Mouse (Mus musculus) c-Kit-negative CD71-positive TER-119-positive erythroid progenitor cells, embryonic 14.5 days (primary cell): ENCODE data around the gene Thoc6.
A peak's percentile ranks its signal among the peaks of the same experiment; 100 is the strongest.

ENCODE experiments used
- DNase-seq: peaks from one replicate; pipeline ENCODE4 v3.0.0-alpha.2; 2013; ENCODE audit warnings: low read depth, low spot score

The Thoc6 gene

DNA sequence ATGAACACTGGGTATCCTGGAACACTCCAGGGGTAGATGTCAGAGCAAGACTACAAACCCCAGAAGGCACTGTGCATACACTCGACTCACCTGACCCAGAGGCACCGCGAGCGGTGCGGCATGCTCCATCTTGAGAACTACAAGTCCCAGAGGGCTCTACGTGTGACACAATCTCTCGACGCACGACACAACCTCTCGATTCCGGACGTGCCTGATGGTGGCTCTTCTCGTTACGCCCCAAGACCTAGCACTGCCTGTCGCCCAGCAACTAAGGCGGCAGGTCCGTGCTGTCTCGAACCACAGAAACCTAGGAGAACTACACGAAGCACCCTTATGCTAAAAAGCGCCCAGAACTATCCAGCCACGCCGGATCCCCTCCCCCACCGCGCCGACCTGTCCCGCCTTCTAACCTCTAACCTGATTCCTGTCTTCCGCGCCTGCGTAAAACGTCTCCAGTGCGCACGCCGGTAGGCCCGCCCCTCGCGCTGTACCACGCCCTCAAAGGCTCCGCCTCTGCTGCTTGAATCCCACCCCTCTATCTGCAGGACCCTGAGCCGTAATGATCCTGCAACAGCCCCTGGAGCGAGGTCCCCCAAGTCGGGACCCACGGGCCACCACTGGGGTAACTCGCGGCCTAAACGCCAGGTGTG lies at the start of gene Thoc6, which contains the start of gene Hcfc1r1:
Thoc6 (minus strand) TSS at position 459 of the 650 bp plus-strand sequence.
Hcfc1r1 (plus strand) TSS at position 173 of the 650 bp plus-strand sequence.
- DNase-seq = peak; percentile 75

DNA sequence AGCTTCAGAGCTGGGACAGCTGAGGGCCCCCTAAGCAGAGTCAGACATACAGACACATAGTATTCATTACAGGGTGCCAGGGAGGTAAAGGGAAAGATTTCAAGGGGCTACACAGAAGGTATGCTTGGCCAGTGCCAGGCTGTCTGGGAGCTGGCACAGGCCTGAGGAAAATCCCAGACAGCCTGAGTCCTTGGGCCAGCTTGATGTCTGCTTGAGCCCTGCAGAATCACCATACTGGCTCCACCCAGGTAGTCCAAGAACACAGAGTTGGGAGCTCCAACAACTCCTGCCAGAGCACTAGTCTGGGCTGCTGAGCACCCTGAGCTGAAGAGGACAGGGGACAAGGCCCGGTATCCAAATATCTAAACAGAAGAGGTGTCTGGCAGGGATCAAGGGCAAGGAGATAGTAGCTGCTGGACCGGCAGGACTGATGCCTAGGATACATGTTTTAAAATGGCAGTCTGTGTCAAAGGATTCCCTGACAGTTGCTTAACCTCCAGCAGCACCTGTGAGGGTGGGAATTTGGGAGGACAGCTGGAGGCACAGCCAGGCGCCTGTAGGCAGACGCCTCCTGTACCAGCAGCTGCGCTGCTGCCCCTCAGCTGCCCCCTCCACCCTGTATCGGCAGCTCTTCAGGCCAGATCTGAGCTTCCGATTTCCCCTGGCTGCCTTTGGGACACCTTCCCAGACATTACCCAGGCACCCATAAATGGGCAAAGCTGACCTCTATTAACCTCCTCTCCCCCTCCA lies 48.9 kb upstream of the Thoc6 start, which contains the start of gene 1520401A03Rik:
1520401A03Rik (minus strand) TSS at position 408 of the 750 bp plus-strand sequence.
- DNase-seq = no peak

DNA sequence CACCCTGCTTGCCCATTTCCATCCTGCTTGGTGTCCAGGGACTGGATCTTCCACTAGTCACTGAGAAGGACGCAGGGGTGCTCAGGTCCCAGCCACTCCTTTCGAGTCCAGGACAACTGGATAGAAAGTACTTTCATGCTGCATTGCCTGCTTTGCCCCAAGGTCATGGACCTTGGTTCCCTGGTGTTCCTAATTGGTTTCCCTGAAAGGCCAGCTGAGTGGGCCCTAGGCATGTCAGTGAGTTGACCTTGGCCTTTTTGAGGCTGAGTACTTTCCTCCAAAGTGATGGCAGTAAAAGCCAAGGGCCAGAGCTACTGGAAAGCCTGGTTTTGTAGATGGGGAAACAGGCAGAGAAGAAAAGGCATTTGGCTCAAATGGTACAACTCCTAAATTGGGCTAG lies 48.2 kb upstream of the Thoc6 start:
- no peak for DNase-seq

DNA sequence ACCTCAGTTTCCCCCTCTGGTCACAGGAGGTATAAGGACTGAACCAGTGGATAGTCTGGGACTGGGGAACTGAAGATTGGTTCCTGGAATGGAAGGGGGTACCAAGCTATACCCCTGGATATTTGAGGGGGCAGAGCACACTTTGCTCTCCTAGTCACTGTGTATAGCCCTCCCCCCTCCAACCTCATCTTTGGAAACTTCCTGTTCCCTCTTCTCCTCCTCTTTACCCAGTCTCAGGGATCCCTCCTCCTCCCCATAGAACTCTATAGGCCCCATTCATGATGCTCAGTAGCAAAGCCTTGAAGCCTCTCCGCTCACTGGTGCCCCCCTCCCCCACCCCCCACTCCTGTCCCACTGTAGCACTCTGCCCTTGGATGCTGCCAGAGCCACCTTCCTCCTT lies 45.8 kb upstream of the Thoc6 start:
- DNase-seq = no peak

DNA sequence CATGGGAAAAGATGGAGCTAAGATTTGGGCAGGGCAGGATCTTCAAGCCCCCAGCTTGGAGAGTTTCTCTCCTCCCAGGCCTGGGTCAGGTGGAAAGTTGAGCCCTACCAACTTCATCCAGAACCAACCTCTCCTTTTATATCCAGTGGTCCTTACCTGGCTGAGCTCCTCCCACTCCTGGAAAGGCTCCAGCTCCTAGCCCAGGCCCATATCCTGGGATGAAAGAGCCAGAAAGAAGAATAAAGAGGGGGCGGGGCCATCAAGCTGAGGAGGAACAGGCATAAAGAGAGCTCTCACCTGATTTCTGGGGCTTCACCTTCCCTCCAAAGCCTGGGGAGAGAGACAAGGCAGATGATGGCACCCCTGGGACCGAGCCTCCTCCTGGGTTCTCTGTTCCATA lies 43.3 kb upstream of the Thoc6 start:
- no peak for DNase-seq

DNA sequence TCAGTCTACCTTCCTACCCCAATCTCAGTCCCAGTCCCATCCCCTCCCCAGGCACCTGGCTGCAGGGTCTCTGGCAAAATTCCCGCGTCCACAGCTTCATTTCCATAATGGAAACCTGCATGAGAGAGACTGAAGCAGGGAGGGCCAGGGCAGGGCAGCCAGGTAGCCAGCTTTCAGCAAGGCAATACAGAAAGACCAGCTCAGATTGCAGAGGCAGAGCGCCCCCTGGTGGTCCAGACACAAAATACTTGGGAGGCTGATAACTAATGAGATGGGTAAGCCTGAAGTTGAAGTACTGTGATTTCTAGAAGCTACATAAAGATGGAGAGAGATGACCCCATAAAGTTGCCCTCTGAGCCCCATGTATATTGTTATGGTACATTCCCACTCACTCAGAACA lies 32.5 kb upstream of the Thoc6 start:
- DNase-seq = peak; percentile 52

DNA sequence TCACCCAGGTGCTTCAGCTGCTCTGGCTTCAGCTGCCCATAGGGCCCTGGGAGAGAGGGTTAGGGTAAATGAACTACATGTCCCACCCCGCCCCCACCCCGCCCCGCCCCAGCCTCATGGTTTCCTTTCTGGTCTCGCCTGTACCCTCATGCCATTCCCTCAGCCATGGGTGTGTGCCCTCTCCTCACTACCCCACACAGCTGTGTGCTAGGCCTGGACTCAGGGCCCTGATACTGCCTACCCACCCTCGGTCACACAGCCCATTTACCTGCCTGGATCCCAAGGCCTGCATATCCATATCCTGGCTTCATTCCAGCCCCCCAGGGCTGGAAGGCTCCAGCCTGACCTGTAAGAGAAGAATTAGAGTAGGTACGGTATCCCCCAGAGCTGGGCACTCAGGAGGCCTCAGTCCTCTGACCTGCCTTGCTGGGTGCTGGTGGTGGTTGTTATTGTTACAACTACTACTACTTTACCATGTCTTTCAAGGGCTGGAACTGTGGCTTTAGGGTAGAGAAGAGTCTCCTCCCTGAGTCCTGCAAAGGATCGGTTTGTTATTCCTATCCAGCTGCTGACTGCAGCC lies 31.9 kb upstream of the Thoc6 start:
- DNase-seq = no peak

DNA sequence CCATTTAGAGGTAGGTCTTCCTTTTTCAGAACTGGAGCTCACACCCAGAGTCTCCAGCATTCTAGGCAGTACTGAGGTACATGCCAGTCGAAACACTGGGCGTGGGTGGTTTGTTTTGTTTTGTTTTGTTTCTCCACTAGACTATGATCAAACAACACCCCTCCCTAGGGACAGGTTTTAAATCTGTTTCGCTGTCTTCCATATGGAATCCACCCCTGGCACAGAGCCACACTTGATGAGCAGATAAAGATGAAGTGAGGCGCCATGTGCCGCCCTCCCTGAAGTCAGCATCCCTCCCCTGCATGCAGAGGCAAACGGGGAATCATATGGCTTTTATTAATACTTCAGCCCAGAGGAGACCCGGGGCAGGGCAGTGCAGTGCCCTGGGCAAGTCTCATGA lies 31.1 kb upstream of the Thoc6 start:
- no peak for DNase-seq

DNA sequence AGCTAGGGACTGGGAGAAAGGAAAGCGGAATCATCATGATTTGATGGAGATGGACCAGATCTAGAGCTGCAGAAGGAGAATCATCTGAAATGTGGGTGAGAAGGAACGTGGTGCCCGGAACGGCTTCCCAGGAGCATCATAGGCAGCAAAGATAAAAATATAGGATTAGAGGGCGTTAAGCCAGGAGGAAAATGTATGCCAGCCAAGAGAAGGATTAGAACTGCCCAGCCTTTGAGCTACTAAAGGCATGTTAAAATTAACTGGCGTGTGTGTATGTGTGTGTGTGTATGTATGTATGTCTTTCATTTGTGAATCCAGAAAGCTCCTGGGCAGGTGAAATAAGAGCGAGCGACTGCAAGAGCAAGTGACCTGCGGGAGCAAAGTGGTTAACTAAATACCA lies 29.6 kb upstream of the Thoc6 start:
- DNase-seq = no peak

DNA sequence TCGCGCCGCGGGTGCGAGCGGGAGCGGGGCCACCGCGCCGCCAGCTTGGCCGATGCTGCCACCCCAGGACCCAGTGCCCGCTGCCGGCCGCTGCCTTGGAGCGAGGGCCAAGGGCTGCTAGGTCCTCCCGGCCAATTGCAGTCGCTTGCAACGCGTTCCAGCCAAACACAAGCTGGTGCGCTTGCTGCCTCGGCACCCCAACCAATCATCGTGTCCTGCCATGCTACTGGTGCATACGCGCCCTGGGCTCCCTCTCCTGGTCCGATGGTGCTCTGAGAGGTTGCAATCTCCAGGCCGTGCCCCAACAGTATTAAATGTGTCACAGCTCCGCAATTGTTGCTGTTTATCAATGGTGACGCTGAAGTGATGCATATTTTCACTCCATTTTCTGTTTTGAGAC lies 26.4 kb upstream of the Thoc6 start:
- DNase-seq = no peak

DNA sequence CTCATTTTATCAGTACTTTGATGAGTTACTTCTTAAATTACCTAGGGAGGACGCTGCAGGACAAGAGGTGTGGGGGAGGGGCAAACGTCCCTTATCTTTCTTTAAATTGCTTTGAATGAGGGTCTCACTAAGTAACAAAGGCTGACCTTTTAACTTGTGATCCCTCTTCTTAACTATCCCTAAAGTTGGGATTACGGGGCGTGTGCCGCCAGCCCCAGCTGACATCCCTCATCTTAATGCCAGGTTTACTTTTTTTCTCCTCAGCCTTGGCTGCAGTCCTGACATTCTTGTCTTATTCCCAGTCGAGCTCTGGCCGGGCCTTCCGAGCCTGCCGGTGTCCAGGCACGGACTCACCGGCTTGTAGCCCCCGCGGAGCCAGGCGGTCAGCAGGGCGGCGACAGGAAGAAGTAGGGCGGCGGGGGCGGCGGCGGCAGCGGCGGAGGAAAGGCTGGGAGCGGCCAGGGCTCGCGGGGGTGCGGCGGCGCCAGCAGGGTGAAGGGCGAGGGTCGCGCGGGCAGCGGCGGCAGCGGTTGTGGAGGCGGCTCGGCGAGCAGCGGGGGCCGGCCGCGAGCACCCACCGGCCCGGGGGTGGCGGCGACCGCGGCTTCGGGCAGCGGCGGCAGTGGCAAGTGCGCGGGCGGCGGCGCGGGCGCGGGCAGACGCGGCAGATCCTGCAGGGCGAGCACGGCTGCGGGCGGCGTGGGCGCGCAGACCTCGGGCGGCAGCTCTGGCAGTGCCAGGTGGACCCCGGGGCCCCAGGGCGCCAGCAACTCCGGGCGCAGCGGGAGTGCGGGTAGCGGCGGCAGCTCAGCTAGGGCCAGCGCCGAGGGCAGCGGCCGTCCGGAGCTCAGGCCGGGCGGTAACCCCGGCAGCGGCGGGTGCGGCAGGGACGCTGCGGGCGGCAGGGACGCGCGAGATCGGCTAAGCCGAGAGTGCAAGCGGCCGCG lies 25.7 kb upstream of the Thoc6 start:
- DNase-seq = no peak

DNA sequence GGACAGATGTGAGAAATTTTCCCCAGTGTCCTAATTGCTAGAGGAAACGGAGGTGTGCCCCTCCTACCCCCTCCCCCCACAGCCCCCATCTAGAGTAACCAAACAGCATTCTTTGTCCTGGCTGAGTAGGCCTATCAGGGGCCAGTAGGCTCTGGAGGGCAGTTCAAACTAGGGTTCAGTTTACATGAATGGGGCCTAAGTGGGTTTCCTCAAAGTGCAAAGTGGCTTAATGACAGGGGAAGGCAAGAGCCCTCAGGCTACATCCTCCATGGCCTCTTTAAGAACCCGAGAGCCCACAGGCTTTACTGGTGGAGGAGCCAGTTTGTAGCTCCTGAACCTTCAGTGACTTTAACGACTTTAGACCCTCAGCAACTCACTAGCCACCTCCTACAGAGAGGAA lies 22.1 kb upstream of the Thoc6 start:
- no peak for DNase-seq

DNA sequence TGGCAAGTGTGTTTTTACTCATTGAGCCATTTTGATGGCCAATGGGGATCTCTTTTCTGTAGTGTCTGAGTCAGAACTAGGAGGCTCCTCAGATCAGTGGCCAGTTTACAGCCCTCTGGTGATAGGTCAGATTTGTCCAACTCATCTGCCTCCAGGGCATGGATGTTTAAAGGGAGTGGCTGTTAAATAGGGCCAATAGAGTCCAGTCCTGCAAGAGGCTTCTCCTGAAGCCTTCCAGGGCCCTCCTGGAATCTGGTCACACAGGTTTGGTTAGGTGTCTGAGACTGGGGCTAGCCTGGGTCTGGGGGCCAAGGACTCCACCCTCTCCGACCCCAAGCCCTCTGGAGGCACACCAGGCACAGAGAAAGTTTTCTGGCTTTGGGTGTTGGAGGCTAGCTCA lies 20.8 kb upstream of the Thoc6 start:
- DNase-seq = no peak

DNA sequence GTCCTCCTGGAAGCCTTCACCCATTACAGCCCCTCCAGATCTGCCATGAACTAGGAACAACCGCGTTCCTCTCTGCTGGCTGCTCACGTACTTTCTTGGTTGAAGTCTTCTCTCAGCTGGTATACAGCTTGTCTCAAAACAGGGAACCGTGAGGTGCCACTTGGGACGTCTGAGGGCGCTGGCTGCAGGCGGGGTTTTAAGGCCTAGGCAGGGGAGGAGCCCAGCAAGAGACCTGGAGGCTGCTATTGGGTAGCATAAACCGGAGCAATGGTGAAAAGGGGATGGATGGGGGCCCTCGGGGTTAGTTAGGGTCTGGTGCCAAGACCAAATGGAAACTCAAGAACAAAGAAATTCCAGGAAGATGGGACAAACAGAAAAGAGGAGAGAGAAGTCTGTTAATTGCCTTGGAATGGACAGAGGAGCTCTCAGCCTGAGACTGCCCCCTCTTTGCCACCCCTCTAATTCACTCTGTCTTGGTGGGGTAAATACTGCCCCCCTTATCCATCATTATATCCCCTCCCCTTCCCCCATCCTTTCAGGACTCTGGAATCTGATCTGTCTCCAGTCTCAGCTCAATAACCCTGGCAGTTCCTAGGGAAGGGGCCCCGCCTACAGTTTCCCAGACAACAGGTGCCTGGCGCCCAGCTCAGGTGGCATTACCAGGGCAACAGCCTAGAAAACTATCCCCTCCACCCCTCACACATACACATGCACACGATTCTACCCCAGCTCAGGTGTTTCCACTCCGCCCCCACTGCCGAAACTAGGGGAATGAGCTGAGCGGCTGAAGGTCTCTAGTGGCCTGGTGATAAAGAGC lies 10.4 kb upstream of the Thoc6 start, which contains the start of gene Cldn9:
Cldn9 (minus strand) TSS at position 171 of the 817 bp plus-strand sequence.
- no peak for DNase-seq

DNA sequence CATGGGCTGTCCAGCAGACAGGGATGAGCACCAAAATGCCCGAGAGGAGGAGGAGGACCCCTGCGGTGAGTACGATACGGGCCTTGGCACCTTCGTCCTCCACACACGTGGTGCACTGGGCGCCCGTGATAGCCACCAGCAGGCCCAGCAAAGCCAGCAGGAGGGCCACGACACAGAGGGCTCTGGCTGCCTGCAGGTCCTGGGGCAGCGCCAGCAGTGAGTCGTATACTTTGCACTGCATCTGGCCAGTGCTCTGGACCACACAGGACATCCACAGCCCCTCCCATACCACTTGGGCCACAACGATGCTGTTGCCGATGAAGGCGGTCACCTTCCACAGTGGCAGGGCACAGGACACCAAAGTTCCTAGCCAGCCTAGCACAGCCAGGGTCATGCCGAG lies 9.5 kb upstream of the Thoc6 start:
- no peak for DNase-seq

DNA sequence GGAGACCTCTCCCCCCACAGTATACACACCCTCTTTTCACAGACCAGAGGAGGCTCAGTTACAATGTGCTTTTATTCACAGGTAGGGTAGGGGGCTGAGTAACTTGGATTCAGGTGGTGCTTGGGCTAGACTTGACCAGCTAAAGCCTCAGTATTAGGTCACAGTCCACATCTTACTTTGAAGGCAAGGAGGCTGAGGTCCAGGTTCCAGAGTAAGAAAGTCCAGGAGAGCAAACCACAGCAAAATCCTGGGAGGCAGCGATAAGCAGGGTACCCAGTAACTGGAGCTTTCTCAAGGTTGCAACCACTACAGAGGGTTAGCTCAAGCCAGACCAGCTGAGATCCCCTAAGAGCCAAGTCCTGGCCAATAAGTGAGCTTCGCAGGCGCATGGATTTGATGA lies 8.8 kb upstream of the Thoc6 start:
- no peak for DNase-seq

DNA sequence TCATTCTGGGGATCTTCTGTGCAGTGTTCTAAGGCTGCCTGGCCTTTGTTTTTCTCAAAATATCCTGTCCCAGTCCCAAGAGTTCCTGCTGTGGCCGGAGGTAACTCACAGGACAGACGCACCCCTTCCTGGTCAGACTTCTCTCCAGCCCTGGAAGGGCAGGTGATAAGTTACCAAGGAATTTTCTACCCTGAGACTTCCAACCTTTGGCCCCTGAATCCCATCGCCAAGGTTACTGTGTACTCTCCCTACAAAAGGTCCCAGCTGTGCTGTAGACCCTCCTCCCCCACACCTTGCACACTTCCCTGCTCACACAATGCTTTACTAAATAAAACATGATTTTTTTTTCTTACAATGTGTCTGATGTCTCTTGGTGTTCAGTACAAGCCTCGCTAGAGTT lies 8.4 kb upstream of the Thoc6 start:
- no peak for DNase-seq

DNA sequence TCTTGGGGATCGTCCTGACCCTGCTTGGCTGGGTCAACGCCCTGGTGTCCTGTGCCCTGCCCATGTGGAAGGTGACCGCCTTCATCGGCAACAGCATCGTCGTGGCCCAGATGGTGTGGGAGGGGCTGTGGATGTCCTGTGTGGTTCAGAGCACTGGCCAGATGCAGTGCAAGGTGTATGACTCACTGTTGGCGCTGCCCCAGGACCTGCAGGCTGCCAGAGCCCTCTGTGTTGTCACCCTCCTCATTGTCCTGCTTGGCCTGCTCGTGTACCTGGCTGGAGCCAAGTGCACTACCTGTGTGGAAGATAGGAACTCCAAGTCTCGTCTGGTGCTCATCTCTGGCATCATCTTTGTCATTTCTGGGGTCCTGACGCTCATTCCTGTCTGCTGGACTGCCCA lies 7.4 kb upstream of the Thoc6 start:
- DNase-seq = no peak

DNA sequence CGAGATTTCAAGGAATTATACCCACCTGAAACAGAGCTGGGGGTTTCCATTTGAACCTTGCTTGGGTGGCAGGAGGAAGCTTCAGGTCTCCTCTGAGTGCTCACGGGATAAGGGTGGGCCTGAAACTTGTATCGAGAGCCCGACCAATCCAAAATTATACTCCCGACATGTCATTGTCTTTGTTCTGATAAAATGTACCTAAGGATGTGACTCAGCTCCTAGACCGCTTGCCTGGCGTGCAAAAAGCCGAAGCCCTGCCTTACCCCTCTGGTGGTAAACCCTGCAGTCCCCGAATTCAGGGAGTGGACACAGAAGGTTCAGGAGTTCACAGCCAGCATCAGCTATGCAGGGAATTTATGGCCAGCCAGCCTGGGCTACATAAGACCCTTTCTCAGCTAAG lies 6.7 kb upstream of the Thoc6 start:
- DNase-seq = no peak

DNA sequence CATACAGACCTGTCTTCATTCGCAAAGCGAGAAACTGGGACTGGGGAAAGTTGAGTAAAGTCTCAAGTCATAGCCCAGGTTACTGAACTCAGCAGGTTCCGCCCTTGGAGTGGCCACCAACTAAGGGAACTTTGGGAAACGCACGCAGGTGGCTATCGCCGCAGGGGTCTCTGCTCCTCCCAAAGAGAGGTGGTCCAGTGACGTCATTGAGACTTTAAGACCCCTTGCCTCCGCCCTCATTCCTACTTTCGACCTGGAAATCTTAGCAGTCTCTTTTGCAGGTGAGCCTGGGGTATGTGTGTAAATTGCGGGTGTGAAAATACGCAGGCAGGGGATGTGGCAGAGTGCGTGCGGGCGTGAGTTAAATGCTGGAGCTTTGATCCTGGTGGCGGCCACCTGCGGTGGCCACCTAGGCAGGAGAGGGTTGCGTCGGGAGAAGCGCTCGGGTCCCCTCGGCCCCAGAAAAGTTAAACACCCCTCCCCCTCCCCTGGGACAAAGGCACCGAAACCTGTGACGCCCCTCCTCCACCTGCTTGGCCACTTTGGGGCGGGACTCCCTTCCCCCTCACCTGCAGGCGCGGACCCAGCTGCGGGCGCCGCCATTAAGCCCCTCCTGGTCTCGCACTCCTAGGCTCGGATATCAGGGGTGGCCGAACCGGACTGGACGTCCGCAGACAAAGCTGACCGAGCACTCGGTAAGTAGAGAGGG lies 5.6 kb upstream of the Thoc6 start, which contains the start of gene Cldn6:
Cldn6 (plus strand) TSS at position 123 of the 709 bp plus-strand sequence.
- no peak for DNase-seq
